Mouse (Mus musculus) ES-E14 (cell line): ENCODE results near the gene Drc1.

Source experiments
- CHD2 ChIP-seq: IDR thresholded peaks from 2 replicates; pipeline ENCODE4 v1.6.1; 2014; ENCODE audit warnings: mild to moderate bottlenecking, low read depth, low read length, inconsistent platforms
- HCFC1 ChIP-seq: IDR thresholded peaks from 2 replicates; pipeline ENCODE4 v1.6.1; 2012; ENCODE audit warnings: low read length, inconsistent platforms, borderline replicate concordance; ENCODE audit not compliant: insufficient read depth
- MAFK ChIP-seq: IDR thresholded peaks from 2 replicates; pipeline ENCODE4 v1.6.1; 2014; ENCODE audit warnings: mild to moderate bottlenecking, low read depth, low read length, inconsistent platforms; ENCODE audit not compliant: insufficient read depth
- ZC3H11A ChIP-seq: IDR thresholded peaks from 2 replicates; pipeline ENCODE4 v1.6.1; 2012; ENCODE audit warnings: low read depth, mild to moderate bottlenecking, inconsistent platforms, low read length, borderline replicate concordance
- ZNF384 ChIP-seq: IDR thresholded peaks from 2 replicates; pipeline ENCODE4 v1.6.1; 2012; ENCODE audit warnings: low read depth, low read length, inconsistent platforms

DNA sequence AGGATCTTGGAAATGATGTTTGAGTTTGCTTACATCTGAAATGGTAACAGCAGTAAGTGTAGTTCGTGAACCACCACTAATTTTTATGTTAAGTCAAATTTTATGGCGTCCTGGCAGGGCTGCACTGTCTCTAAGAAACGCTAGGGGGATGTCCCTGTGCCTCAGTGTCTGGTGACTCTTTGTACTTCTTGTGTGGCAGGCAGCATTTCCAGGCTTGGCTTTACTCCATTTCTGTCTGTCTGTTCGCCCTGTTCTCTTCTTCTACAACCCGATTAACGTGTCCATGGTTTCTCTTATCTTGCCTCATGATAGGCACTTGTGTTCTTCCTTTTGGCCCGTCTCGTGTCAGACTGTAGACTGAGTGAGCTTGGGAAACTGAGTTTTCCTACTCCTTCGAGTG lies 37.4 kb upstream of the Drc1 start:
- TF ChIP-seq HCFC1 (no peak), ZC3H11A (no peak), MAFK (no peak), ZNF384 (no peak), CHD2 (no peak)
